Mouse (Mus musculus) kidney, postnatal 10 days (tissue): ENCODE data around the gene Cdx2.

Source experiments
- DNase-seq: peaks from one replicate; pipeline ENCODE4 v3.0.0; 2021; ENCODE audit warnings: mixed read lengths

The Cdx2 gene

GRCm38 (mm10) chr5:147292506-147293120 lies 14.5 kb downstream of the Cdx2 start:
- no peak for DNase-seq

GRCm38 (mm10) chr5:147291764-147292505 lies 15.1 kb downstream of the Cdx2 start:
- no peak for DNase-seq

GRCm38 (mm10) chr5:147284365-147284764 lies 22.7 kb downstream of the Cdx2 start:
- DNase-seq, result no peak

- DNase-seq, result no peak
These were observed 29.5 kb downstream of the Cdx2 start for GRCm38 (mm10) chr5:147277547-147277925.

- no peak for DNase-seq
These were observed 30.1 kb downstream of the Cdx2 start for GRCm38 (mm10) chr5:147276701-147277546.

- DNase-seq, result no peak
These were observed 31.3 kb downstream of the Cdx2 start for GRCm38 (mm10) chr5:147275761-147276160.

GRCm38 (mm10) chr5:147274174-147275141 lies 32.6 kb downstream of the Cdx2 start:
- no peak for DNase-seq

- no peak for DNase-seq
These were observed 34.2 kb downstream of the Cdx2 start for GRCm38 (mm10) chr5:147272808-147273345.

GRCm38 (mm10) chr5:147272046-147272807 lies 34.8 kb downstream of the Cdx2 start:
- no peak for DNase-seq

- no peak for DNase-seq
These were observed 36.1 kb downstream of the Cdx2 start for GRCm38 (mm10) chr5:147270673-147271655.

GRCm38 (mm10) chr5:147269926-147270672 lies 37.0 kb downstream of the Cdx2 start, which contains the start of gene Pdx1:
Gene Pdx1 (plus strand): TSS chr5:147269959.
- DNase-seq, result no peak

- DNase-seq, result no peak
These were observed 37.7 kb downstream of the Cdx2 start for GRCm38 (mm10) chr5:147269371-147269770.

GRCm38 (mm10) chr5:147268728-147269127 lies 38.3 kb downstream of the Cdx2 start:
- DNase-seq, result no peak

- DNase-seq, result no peak
These were observed 39.6 kb downstream of the Cdx2 start for GRCm38 (mm10) chr5:147267434-147267833.

- DNase-seq, result no peak
These were observed 43.1 kb downstream of the Cdx2 start for GRCm38 (mm10) chr5:147263945-147264344.

- DNase-seq, result no peak
These were observed 45.0 kb downstream of the Cdx2 start for GRCm38 (mm10) chr5:147261899-147262541.

- no peak for DNase-seq
These were observed 46.3 kb downstream of the Cdx2 start for GRCm38 (mm10) chr5:147260778-147261177.

GRCm38 (mm10) chr5:147260189-147260588 lies 46.9 kb downstream of the Cdx2 start:
- DNase-seq, result no peak
